Mouse (Mus musculus): ENCODE measurements around the gene E4f1. TPM values are rescaled to one million over a fixed set of nuclear protein-coding genes. Genes with fewer than 3 reads are reported as not detected.

Gene E4f1
- polyA plus RNA-seq (2015; fragmentation: Nextera tagmentation; extraction: Ambion mirVana), result 44.0 and 44.9 TPM in 2 replicates

DNA sequence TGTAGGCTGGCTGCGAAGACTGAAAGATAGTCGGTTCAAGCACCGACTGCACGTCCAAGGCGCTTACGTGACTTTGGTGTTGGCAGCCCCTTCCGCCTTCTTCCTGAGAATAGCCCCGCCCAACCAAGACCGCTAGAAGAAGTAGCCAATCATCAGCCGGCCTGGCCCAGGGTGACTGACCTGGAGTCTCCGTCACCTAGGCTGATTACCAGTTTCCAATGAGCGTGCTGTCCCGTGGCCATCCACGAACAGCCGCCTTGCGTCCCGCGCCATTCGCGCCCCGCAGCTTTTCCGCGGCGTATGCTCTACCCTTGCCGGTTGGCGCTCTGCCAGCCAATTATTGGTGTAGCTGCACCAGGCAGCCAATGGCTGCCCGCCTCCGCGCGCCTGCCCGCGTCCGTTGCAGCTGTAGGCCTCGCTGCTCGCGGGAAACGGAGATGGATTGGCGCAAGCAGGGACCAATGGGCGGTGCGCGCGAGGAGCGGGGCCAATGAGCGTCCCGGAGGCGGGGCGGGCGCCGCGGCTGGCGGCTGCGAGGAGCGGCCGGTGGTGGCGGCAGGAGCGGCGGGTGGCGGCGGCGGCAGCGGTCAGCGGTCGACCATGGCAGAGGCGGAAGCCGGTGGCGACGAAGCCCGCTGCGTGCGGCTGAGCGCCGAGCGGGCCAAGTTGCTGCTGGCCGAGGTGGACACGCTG, at the start of gene E4f1, which contains the start of gene Pgp:
TSS of gene E4f1 (minus strand) at position 404 of the 693 bp plus-strand sequence.
TSS of gene Pgp (plus strand) at position 483 of the 693 bp plus-strand sequence.
- peak within 1 kb of the TSS; percentile 75 for H3K9ac ChIP-seq (replicated peaks)
- peak within 1 kb of the TSS; percentile 87 for H3K4me2 ChIP-seq (replicated peaks)
- peak within 1 kb of the TSS; percentile 90 for H3K27ac ChIP-seq (replicated peaks)
- peaks cover 11% of the 10 kb centered on the region; the same call in 1 of the 2 replicates for H3K36me3 ChIP-seq
- H3K4me3 ChIP-seq, result peak within 1 kb of the TSS; percentile 82
- H3K4me1 ChIP-seq, result peaks cover 32% of the 10 kb centered on the region
- H3K9me3 ChIP-seq, result no peaks in the 10 kb centered on the region
- ATAC-seq (replicated peaks), result peak; percentile 98
- WGBS, result under 1% methylated on average over 56 of the region's 75 CpGs
- H3K27me3 ChIP-seq, result no peaks in the 10 kb centered on the region

GRCm38 (mm10) chr17:24514270-24515257, 44.5 kb upstream of the E4f1 start:
- WGBS, result 89% methylated on average over 24 of the region's 24 CpGs
- Histone ChIP-seq H3K27ac (replicated peaks) (0 out of 2 replicates have a peak overlapping the region, but pooled peaks have one; percentile 5), H3K4me1 (no peaks in the 10 kb centered on the region), H3K9me3 (no peaks in the 10 kb centered on the region), H3K27me3 (no peaks in the 10 kb centered on the region), H3K36me3 (peaks cover 72% of the 10 kb centered on the region), H3K9ac (replicated peaks) (no peak overlapping the region), H3K4me3 (no peak overlapping the region), H3K4me2 (replicated peaks) (no peak overlapping the region)
- peak; percentile 9 for ATAC-seq (replicated peaks)

- no peaks in the 10 kb centered on the region for H3K4me1 ChIP-seq
- 49% methylated on average over 5 of the region's 5 CpGs for WGBS
- no peak overlapping the region for H3K4me2 ChIP-seq (replicated peaks)
- ATAC-seq (replicated peaks), result peak; percentile 62
- H3K9ac ChIP-seq (replicated peaks), result no peak overlapping the region
- H3K9me3 ChIP-seq, result no peaks in the 10 kb centered on the region
- no peaks in the 10 kb centered on the region for H3K27me3 ChIP-seq
- no peak overlapping the region for H3K27ac ChIP-seq (replicated peaks)
- H3K36me3 ChIP-seq, result peaks cover 78% of the 10 kb centered on the region
- H3K4me3 ChIP-seq, result no peak overlapping the region
These were observed 43.5 kb upstream of the E4f1 start for GRCm38 (mm10) chr17:24513609-24514008.

GRCm38 (mm10) chr17:24507806-24508460, 37.8 kb upstream of the E4f1 start:
- Histone ChIP-seq H3K9me3 (no peaks in the 10 kb centered on the region), H3K4me1 (no peaks in the 10 kb centered on the region), H3K4me2 (replicated peaks) (no peak overlapping the region), H3K9ac (replicated peaks) (no peak overlapping the region), H3K36me3 (peaks cover 76% of the 10 kb centered on the region), H3K27ac (replicated peaks) (no peak overlapping the region), H3K27me3 (no peaks in the 10 kb centered on the region), H3K4me3 (no peak overlapping the region)
- no peak for ATAC-seq (replicated peaks)
- 83% methylated on average over 12 of the region's 12 CpGs for WGBS

- ATAC-seq (replicated peaks), result no peak; the same call in 1 of the 2 replicates
- Histone ChIP-seq H3K27me3 (no peaks in the 10 kb centered on the region), H3K9me3 (no peaks in the 10 kb centered on the region), H3K36me3 (peaks cover 83% of the 10 kb centered on the region), H3K9ac (replicated peaks) (no peak overlapping the region), H3K4me3 (no peak overlapping the region), H3K27ac (replicated peaks) (no peak overlapping the region), H3K4me2 (replicated peaks) (no peak overlapping the region), H3K4me1 (no peaks in the 10 kb centered on the region)
- 60% methylated on average over 19 of the region's 19 CpGs for WGBS
These were observed 37.1 kb upstream of the E4f1 start for GRCm38 (mm10) chr17:24507129-24507664.

- Histone ChIP-seq H3K27me3 (no peaks in the 10 kb centered on the region), H3K9me3 (no peaks in the 10 kb centered on the region), H3K9ac (replicated peaks) (no peak overlapping the region), H3K36me3 (peaks cover 83% of the 10 kb centered on the region), H3K4me1 (no peaks in the 10 kb centered on the region), H3K4me2 (replicated peaks) (no peak overlapping the region), H3K27ac (replicated peaks) (no peak overlapping the region), H3K4me3 (no peak overlapping the region)
- no peak for ATAC-seq (replicated peaks)
- 30% methylated on average over 35 of the region's 36 CpGs for WGBS
These were observed 36.4 kb upstream of the E4f1 start for GRCm38 (mm10) chr17:24506332-24507070.

DNA sequence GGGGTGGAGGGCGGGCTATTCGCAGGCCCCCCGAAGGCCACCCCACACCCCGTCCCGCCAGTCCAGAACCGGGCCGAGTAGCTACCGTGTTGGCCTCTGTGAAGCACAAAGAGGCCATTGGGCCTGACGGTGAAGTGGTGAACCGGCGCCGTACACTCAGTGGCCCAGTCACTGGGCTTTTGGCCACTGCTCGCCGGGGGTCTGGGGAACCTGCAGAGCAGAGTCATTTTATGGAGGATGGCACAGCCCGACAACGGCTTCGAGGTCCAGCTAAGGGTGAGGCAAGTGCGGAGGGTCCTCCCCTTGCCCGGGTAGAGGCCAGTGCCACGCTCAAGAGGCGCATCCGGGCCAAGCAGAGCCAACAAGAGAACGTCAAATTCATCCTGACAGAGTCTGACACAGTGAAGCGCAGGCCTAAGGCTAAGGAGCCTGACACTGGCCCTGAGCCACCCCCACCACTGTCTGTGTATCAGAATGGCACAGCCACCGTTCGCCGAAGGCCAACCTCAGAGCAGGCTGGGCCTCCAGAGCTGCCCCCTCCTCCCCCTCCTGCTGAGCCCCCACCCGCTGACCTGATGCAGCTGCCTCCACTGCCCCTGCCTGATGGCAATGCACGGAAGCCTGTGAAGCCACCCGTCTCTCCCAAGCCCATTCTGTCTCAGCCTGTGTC, 35.3 kb upstream of the E4f1 start:
- no peak for ATAC-seq (replicated peaks)

GRCm38 (mm10) chr17:24504085-24504484, 34.0 kb upstream of the E4f1 start:
- Histone ChIP-seq H3K9me3 (no peaks in the 10 kb centered on the region), H3K4me3 (no peak overlapping the region), H3K4me2 (replicated peaks) (no peak overlapping the region), H3K4me1 (no peaks in the 10 kb centered on the region), H3K36me3 (peaks cover 79% of the 10 kb centered on the region), H3K9ac (replicated peaks) (no peak overlapping the region), H3K27ac (replicated peaks) (no peak overlapping the region), H3K27me3 (no peaks in the 10 kb centered on the region)
- ATAC-seq (replicated peaks), result no peak
- 86% methylated on average over 10 of the region's 10 CpGs for WGBS

More for the DNA sequence above, 35.3 kb upstream of the E4f1 start:
- Histone ChIP-seq H3K4me1 (no peaks in the 10 kb centered on the region), H3K27me3 (no peaks in the 10 kb centered on the region), H3K27ac (replicated peaks) (no peak overlapping the region), H3K4me2 (replicated peaks) (no peak overlapping the region), H3K9ac (replicated peaks) (no peak overlapping the region), H3K36me3 (peaks cover 83% of the 10 kb centered on the region), H3K9me3 (no peaks in the 10 kb centered on the region), H3K4me3 (no peak overlapping the region)
- WGBS, result 93% methylated on average over 30 of the region's 30 CpGs

DNA sequence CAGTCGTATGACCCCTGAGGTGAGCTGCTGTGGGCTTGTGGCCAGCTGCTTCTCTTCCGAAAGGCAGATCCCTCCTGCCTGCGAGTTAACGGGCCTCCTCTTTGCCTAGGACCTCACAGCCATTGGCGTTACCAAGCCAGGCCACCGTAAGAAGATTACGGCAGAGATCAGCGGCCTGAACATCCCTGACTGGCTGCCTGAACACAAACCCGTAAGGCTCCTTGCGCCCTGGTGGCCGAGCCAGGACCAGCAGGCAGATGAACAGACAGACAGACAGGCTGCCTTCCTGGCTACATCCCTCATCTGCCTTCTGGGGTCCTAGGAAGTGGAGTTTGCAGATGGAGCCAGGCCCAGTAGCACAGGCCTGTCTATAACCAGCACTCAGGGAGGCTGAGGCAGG, 32.1 kb upstream of the E4f1 start:
- H3K27ac ChIP-seq (replicated peaks), result no peak overlapping the region
- no peaks in the 10 kb centered on the region for H3K9me3 ChIP-seq
- H3K4me1 ChIP-seq, result no peaks in the 10 kb centered on the region
- H3K27me3 ChIP-seq, result no peaks in the 10 kb centered on the region
- ATAC-seq (replicated peaks), result no peak
- H3K36me3 ChIP-seq, result peaks cover 79% of the 10 kb centered on the region
- no peak overlapping the region for H3K4me3 ChIP-seq
- no peak overlapping the region for H3K4me2 ChIP-seq (replicated peaks)
- no peak overlapping the region for H3K9ac ChIP-seq (replicated peaks)
- WGBS, result 34% methylated on average over 11 of the region's 11 CpGs

DNA sequence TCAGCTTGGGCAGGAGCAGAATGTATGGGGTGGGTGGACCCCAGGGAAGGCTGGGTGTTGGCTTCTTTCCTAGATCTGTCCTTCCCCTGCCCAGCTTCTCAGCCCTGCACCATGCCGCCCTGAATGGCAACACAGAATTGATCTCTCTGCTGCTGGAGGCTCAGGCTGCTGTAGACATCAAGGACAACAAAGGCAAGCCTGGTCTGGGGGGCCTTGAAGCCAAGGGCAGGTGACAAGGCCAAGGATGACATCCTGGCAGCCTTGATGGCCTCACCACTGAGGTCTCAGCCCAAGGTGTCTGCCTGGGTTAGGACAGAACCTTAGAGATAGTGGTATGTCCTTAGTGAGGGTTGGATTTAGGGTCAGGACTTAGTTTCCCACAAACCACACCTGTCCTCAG, 25.9 kb upstream of the E4f1 start:
- no peak overlapping the region for H3K9ac ChIP-seq (replicated peaks)
- no peaks in the 10 kb centered on the region for H3K9me3 ChIP-seq
- H3K36me3 ChIP-seq, result peaks cover 43% of the 10 kb centered on the region
- 0 out of 2 replicates have a peak overlapping the region, but pooled peaks have one; percentile 14 for H3K27ac ChIP-seq (replicated peaks)
- ATAC-seq (replicated peaks), result no peak
- no peaks in the 10 kb centered on the region for H3K27me3 ChIP-seq
- 79% methylated on average over 1 of the region's 1 CpGs for WGBS
- no peak overlapping the region for H3K4me3 ChIP-seq
- H3K4me2 ChIP-seq (replicated peaks), result no peak overlapping the region
- H3K4me1 ChIP-seq, result 0 out of 2 replicates have a peak, but pooled peaks cover 8% of the 10 kb centered on the region

Data from forebrain, embryonic 15.5 days (tissue).